Mouse (Mus musculus) myocyte (in vitro differentiated cells): ENCODE data around the gene Lama1.

ENCODE experiments used
- CEBPB ChIP-seq: IDR thresholded peaks from 2 replicates; pipeline ENCODE4 v1.6.1; 2011; ENCODE audit warnings: mild to moderate bottlenecking, moderate library complexity; ENCODE audit not compliant: poor library complexity, insufficient read depth, severe bottlenecking
- E2F4 ChIP-seq: IDR thresholded peaks from one replicate; pipeline ENCODE4 v1.6.1; 2011; ENCODE audit warnings: mild to moderate bottlenecking, control low read depth, moderate library complexity; ENCODE audit not compliant: insufficient read depth
- MAX ChIP-seq: IDR thresholded peaks from one replicate; pipeline ENCODE4 v1.6.1; 2011; ENCODE audit warnings: low read depth, mild to moderate bottlenecking, control low read depth
- MYOD1 ChIP-seq, 3 experiments: IDR thresholded peaks; one replicate each; pipeline ENCODE4 v1.6.1; 2011; ENCODE audit warnings: control low read depth in 2 of 3, low read depth in 2 of 3, mild to moderate bottlenecking in 2 of 3, moderate library complexity in 1 of 3; ENCODE audit not compliant: insufficient read length in 2 of 3, control insufficient read depth in 1 of 3
- MYOG ChIP-seq, 3 experiments: IDR thresholded peaks; one replicate each; pipeline ENCODE4 v1.6.1; 2011; ENCODE audit warnings: control low read depth in 2 of 3, low read depth in 2 of 3, mild to moderate bottlenecking in 2 of 3; ENCODE audit not compliant: insufficient read length in 2 of 3, control insufficient read depth in 1 of 3, insufficient read depth in 1 of 3
- POLR2A ChIP-seq: IDR thresholded peaks from one replicate; pipeline ENCODE4 v1.6.1; 2011; ENCODE audit warnings: low read depth, mild to moderate bottlenecking, control low read depth, moderate library complexity; ENCODE audit not compliant: insufficient read length
- POLR2AphosphoS2 ChIP-seq: IDR thresholded peaks from one replicate; pipeline ENCODE4 v1.6.1; 2011; ENCODE audit warnings: low read depth, control low read depth; ENCODE audit not compliant: insufficient read length
- REST ChIP-seq: IDR thresholded peaks from one replicate; pipeline ENCODE4 v1.6.1; 2011; ENCODE audit warnings: mild to moderate bottlenecking, control low read depth, moderate library complexity; ENCODE audit not compliant: insufficient read depth, insufficient read length
- TCF12 ChIP-seq: IDR thresholded peaks from one replicate; pipeline ENCODE4 v1.6.1; 2011; ENCODE audit warnings: mild to moderate bottlenecking, control low read depth; ENCODE audit not compliant: poor library complexity, insufficient read depth, severe bottlenecking
- USF1 ChIP-seq: IDR thresholded peaks from one replicate; pipeline ENCODE4 v1.6.1; 2011; ENCODE audit warnings: low read depth, mild to moderate bottlenecking, control low read depth, moderate library complexity

- TF ChIP-seq POLR2A, result no peak
- TF ChIP-seq USF1, result no peak
- no peak for TF ChIP-seq E2F4
- no peak for TF ChIP-seq TCF12
- no peak for TF ChIP-seq POLR2AphosphoS2
- no peak for TF ChIP-seq MYOG (IDR thresholded peaks at IDR 0.05; ENCODE audit: control insufficient read depth in 1 of 3, insufficient read depth in 1 of 3, insufficient read length in 2 of 3, low read depth in 2 of 3)
- no peak for TF ChIP-seq MYOD1 (IDR thresholded peaks at IDR 0.05; ENCODE audit: control insufficient read depth in 1 of 3, insufficient read length in 2 of 3, low read depth in 2 of 3)
- TF ChIP-seq REST, result no peak
- no peak for TF ChIP-seq MAX
- no peak for TF ChIP-seq CEBPB
These were observed 164.1 kb downstream of the Lama1 start for GRCm38 (mm10) chr17:67861080-67861630.
